Mouse (Mus musculus): ENCODE measurements at regions not wholly inside any gene's neighbourhood (a gene's known extent, or its start where the extent isn't known, plus 50 kb on each side); places are given as distances from the start of the nearest gene placed in this dataset.

- no peaks in the 10 kb centered on the region for H3K9me3 ChIP-seq (ENCODE audit: low read depth, low read length)
- H3K9ac ChIP-seq: no peak overlapping the region
- H3K27ac ChIP-seq (ENCODE audit: low read depth): no peak overlapping the region
- no peaks in the 10 kb centered on the region for H3K4me1 ChIP-seq (ENCODE audit: insufficient read depth)
- H3K4me3 ChIP-seq (ENCODE audit: low read depth, low read length): no peak overlapping the region
- H3K4me2 ChIP-seq: no peak overlapping the region; the same call in 1 of the 2 replicates
- DNase-seq (no peak), ATAC-seq (ENCODE audit: insufficient read depth) (no peak)
- H3K27me3 ChIP-seq (ENCODE audit: insufficient read depth, low read length): no peaks in the 10 kb centered on the region
- 68% methylated on average over 10 of the region's 10 CpGs for WGBS
- no peak for TF ChIP-seq CTCF (IDR thresholded peaks at IDR 0.05; ENCODE audit: low read depth)
- no peaks in the 10 kb centered on the region for H3K36me3 ChIP-seq (ENCODE audit: insufficient read depth)
These were observed 337.9 kb upstream of the Noct start for GRCm38 (mm10) chr3:50886336-50886735.

DNA sequence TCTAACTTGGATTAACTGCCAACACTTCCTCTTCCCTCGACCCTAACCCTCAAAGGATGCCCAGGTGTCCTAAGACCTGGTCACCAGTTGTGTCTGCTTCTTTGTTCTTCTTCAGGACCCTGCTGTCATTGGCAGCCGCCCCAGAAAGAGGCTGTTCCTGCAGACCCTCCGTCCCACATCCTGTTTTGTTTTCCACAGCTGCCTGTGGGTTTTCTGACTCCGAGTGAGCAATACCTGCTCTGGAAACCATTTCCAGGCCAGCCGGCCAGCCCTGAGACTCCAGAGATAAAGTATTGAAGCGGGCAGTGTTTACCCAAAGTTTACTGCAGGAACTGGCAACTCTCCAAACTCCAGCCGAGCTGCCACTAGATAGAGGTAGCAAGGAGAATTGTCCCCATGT lies 337.2 kb upstream of the Noct start:
- Histone ChIP-seq H3K27ac (ENCODE audit: low read depth) (peak overlapping the region; percentile 5; the same call in 1 of the 2 replicates), H3K9ac (no peak overlapping the region), H3K9me3 (ENCODE audit: low read depth, low read length) (no peaks in the 10 kb centered on the region), H3K4me1 (ENCODE audit: insufficient read depth) (no peaks in the 10 kb centered on the region), H3K27me3 (ENCODE audit: insufficient read depth, low read length) (no peaks in the 10 kb centered on the region), H3K4me2 (peak overlapping the region; percentile 30; the same call in 1 of the 2 replicates), H3K4me3 (ENCODE audit: low read depth, low read length) (no peak overlapping the region), H3K36me3 (ENCODE audit: insufficient read depth) (no peaks in the 10 kb centered on the region)
- ATAC-seq (ENCODE audit: insufficient read depth) (peak; percentile 62; the same call in 1 of the 2 replicates), DNase-seq (peak; percentile 70)
- TF ChIP-seq CTCF (IDR thresholded peaks at IDR 0.05; ENCODE audit: low read depth): no peak
- WGBS: 3% methylated on average over 7 of the region's 7 CpGs

DNA sequence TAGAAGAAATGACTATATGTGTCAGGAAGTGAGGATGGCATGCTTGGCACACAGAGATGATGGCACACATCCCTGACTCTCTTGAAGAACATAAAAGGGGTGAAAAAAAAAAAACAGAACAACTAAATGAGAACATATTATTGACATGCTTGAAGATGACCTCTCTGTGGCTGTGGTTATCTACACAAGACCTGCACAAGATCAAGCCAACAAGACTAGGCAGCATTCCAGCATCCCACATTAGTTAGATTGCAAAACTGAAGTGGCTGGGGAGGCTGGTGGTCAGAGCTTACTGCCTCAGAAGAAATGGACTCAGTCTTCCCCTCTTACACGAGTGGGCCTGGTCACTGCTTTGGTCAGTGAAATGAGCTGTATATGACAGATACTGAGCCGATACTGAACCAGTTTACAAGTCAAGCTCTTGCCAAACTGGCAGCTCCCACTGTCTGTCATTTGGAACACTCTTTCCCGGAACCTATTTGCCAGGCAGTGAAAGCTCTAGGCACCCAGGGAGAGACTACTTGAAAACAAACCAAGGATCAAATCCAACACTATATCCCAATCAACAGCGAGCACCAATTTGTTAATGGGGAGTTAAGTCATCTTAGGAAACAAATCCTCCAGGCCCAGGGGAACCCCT lies 335.6 kb upstream of the Noct start:
- DNase-seq: no peak
- WGBS: 83% methylated on average over 4 of the region's 4 CpGs
- H3K4me1 ChIP-seq (ENCODE audit: insufficient read depth): no peaks in the 10 kb centered on the region

DNA sequence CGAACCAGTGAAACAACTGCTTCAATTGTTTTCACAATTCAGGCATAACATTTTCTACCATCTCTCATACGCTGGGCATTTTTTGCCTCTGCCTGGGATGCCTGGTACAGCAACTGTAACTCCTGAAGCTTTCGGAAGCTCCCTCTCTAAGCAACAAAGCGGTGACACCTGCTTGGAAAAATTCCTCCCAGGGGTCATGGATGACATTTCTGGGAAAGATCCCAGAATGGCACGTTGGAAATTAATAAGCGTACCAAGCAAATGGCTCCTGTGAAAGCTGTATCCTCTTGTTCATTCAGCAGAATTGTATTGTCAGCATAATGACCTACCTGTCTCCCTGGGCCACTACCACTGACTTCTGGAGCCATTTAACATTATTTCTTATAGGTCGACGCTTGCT lies 333.7 kb upstream of the Noct start:
- 88% methylated on average over 8 of the region's 8 CpGs for WGBS
- H3K27me3 ChIP-seq (ENCODE audit: insufficient read depth, low read length): no peaks in the 10 kb centered on the region
- no peak for ATAC-seq (ENCODE audit: insufficient read depth)
- H3K27ac ChIP-seq (ENCODE audit: low read depth): no peak overlapping the region
- no peak overlapping the region for H3K4me2 ChIP-seq
- no peaks in the 10 kb centered on the region for H3K9me3 ChIP-seq (ENCODE audit: low read depth, low read length)
- H3K9ac ChIP-seq: no peak overlapping the region
- no peak for TF ChIP-seq CTCF (IDR thresholded peaks at IDR 0.05; ENCODE audit: low read depth)
- no peak overlapping the region for H3K4me3 ChIP-seq (ENCODE audit: low read depth, low read length)
- no peaks in the 10 kb centered on the region for H3K4me1 ChIP-seq (ENCODE audit: insufficient read depth)
- no peak for DNase-seq
- H3K36me3 ChIP-seq (ENCODE audit: insufficient read depth): no peaks in the 10 kb centered on the region

More for the DNA sequence above, 335.6 kb upstream of the Noct start:
- Histone ChIP-seq H3K9ac (no peak overlapping the region), H3K36me3 (ENCODE audit: insufficient read depth) (no peaks in the 10 kb centered on the region), H3K4me2 (no peak overlapping the region), H3K27ac (ENCODE audit: low read depth) (no peak overlapping the region), H3K9me3 (ENCODE audit: low read depth, low read length) (no peaks in the 10 kb centered on the region), H3K4me3 (ENCODE audit: low read depth, low read length) (no peak overlapping the region), H3K27me3 (ENCODE audit: insufficient read depth, low read length) (no peaks in the 10 kb centered on the region)
- no peak for ATAC-seq (ENCODE audit: insufficient read depth)
- TF ChIP-seq CTCF (IDR thresholded peaks at IDR 0.05; ENCODE audit: low read depth): no peak

DNA sequence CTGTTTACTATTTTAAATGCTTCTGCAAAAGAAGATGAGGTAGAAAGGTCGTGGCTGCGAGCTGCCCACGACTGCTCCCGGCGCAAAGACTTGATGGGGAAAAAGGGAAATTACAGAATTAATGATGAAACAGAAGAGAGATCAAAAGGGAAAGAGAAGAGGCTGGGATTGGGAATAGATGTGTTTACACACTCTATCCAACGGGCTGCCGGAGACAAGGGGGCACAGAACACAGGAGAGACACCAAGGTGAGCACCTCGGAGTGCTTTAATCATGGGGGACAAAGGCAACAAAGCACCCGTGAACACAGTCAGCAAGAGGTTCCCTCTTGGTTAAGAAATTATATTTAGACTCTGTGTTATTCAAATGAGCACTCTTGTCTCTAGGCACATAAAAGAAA lies 326.1 kb upstream of the Noct start:
- no peak overlapping the region for H3K4me3 ChIP-seq (ENCODE audit: low read depth, low read length)
- no peak overlapping the region for H3K9ac ChIP-seq
- no peak for TF ChIP-seq CTCF (IDR thresholded peaks at IDR 0.05; ENCODE audit: low read depth)
- no peak overlapping the region for H3K27ac ChIP-seq (ENCODE audit: low read depth)
- WGBS: 54% methylated on average over 9 of the region's 9 CpGs
- H3K4me1 ChIP-seq (ENCODE audit: insufficient read depth): no peaks in the 10 kb centered on the region
- no peak for DNase-seq
- no peaks in the 10 kb centered on the region for H3K36me3 ChIP-seq (ENCODE audit: insufficient read depth)
- H3K27me3 ChIP-seq (ENCODE audit: insufficient read depth, low read length): no peaks in the 10 kb centered on the region
- no peak for ATAC-seq (ENCODE audit: insufficient read depth)
- no peak overlapping the region for H3K4me2 ChIP-seq
- H3K9me3 ChIP-seq (ENCODE audit: low read depth, low read length): no peaks in the 10 kb centered on the region

- Histone ChIP-seq H3K9me3 (ENCODE audit: low read depth, low read length) (no peaks in the 10 kb centered on the region), H3K36me3 (ENCODE audit: insufficient read depth) (no peaks in the 10 kb centered on the region), H3K27me3 (ENCODE audit: insufficient read depth, low read length) (no peaks in the 10 kb centered on the region), H3K4me1 (ENCODE audit: insufficient read depth) (peaks cover 5% of the 10 kb centered on the region; the same call in 1 of the 2 replicates), H3K4me2 (no peak overlapping the region), H3K9ac (no peak overlapping the region), H3K4me3 (ENCODE audit: low read depth, low read length) (no peak overlapping the region), H3K27ac (ENCODE audit: low read depth) (no peak overlapping the region)
- TF ChIP-seq CTCF (IDR thresholded peaks at IDR 0.05; ENCODE audit: low read depth): no peak
- ATAC-seq (ENCODE audit: insufficient read depth) (no peak), DNase-seq (no peak)
- WGBS: 76% methylated on average over 7 of the region's 7 CpGs
These were observed 324.4 kb upstream of the Noct start for GRCm38 (mm10) chr3:50899830-50900350.

GRCm38 (mm10) chr3:50900566-50900965 lies 323.7 kb upstream of the Noct start:
- ATAC-seq (ENCODE audit: insufficient read depth) (no peak), DNase-seq (no peak)
- Histone ChIP-seq H3K4me3 (ENCODE audit: low read depth, low read length) (no peak overlapping the region), H3K27me3 (ENCODE audit: insufficient read depth, low read length) (no peaks in the 10 kb centered on the region), H3K36me3 (ENCODE audit: insufficient read depth) (no peaks in the 10 kb centered on the region), H3K27ac (ENCODE audit: low read depth) (no peak overlapping the region), H3K9ac (no peak overlapping the region), H3K4me1 (ENCODE audit: insufficient read depth) (peaks cover 8% of the 10 kb centered on the region; the same call in 1 of the 2 replicates), H3K4me2 (no peak overlapping the region), H3K9me3 (ENCODE audit: low read depth, low read length) (no peaks in the 10 kb centered on the region)
- 85% methylated on average over 9 of the region's 9 CpGs for WGBS
- TF ChIP-seq CTCF (IDR thresholded peaks at IDR 0.05; ENCODE audit: low read depth): no peak
